Comparison of ENCODE assay signal across 11 mouse cellular contexts in the genomic region with DNA sequence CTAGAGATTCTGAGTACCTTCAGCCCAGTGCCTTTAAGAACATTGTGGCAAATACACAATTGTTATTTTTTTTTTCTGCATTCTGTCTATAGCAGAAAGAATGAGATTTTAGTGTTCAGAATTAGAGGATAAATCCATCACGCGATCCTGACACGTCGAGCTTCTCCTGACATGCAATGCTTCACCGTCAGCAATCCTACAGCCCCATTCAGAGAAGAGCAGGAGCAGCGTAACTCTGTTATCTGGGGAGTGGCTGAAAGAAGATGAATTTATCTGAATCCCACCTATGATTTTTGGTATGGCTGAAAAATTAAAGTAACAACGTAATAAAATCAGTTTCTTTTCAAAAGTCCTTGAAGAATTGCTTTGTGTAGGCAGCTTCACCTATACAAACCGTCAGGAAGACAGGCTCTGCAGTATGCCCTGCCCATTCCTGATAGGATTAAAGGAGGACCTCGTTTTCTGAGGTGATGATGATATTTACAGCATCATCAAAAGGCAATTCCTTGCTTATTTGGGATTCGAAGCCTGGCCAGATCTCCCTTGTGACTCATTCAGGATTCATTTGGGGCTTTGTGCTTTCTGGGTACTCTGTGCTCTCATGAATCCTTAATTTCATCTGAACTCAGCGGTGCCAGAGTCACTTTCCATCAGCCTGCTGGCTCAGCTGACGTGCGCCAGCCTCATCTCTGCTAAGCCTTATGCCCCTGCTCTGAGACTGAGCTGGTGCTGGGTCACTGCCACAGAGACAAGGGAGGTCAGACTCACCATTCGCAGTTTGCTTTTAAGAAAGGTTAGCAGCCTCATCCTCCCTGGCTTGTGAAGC.
A peak's percentile ranks its signal among the peaks of the same experiment; 100 is the strongest.
DNase-seq lines count a peak whose midpoint lies in the region; ATAC-seq and TF ChIP-seq lines count a peak whose summit lies in the region.
"Had no signal": no experiment of that assay in that cellular context is flagged by ENCODE, and none has a peak within 500 bp of the region (broad histone marks: within the 10 kb centered on the region; RNA-seq: fewer than 3 reads in every experiment).

No protein-coding gene starts in this region.

- no peaks in the 10 kb centered on the region for H3K36me3 ChIP-seq in hindbrain, embryonic 13.5 days
- H3K36me3 ChIP-seq in myocyte (ENCODE audit: control insufficient read depth, insufficient read depth): no peaks in the 10 kb centered on the region
- H3K36me3 ChIP-seq in liver, embryonic 12.5 days: no peaks in the 10 kb centered on the region
- H3K36me3 ChIP-seq: lung, embryonic 15.5 days; stomach, embryonic 15.5 days had no signal

- 0 out of 2 replicates have a peak, but pooled peaks cover 2% of the 10 kb centered on the region for H3K27me3 ChIP-seq in hindbrain, embryonic 13.5 days
- no peaks in the 10 kb centered on the region for H3K27me3 ChIP-seq in myocyte (ENCODE audit: control insufficient read depth, insufficient read depth, insufficient read length)
- no peaks in the 10 kb centered on the region for H3K27me3 ChIP-seq in liver, embryonic 12.5 days (replicated peaks)
- H3K27me3 ChIP-seq: lung, embryonic 15.5 days; stomach, embryonic 15.5 days had no signal

- peak; percentile 78 for ATAC-seq in frontal cortex, adult (ENCODE audit: low TSS enrichment)
- ATAC-seq in hindbrain, embryonic 13.5 days (ENCODE audit: low FRiP score): peak; percentile 41; the same call in 1 of the 2 replicates
- no peak for ATAC-seq in liver, embryonic 12.5 days
- ATAC-seq: intestine, postnatal 0 days had no signal

- no peak for DNase-seq in frontal cortex, postnatal 25 days (ENCODE audit: low spot score in 2 of 2)
- peak; percentile 39 for DNase-seq in brain, embryonic 18.5 days (ENCODE audit: low read depth, low spot score)
- no peak for DNase-seq in urinary bladder, postnatal 25 days (ENCODE audit: low spot score)
- DNase-seq in gastrocnemius, adult 18-20 months (ENCODE audit: low spot score): no peak

- peak overlapping the region; percentile 93 for H3K27ac ChIP-seq in hindbrain, embryonic 13.5 days
- H3K27ac ChIP-seq in liver, embryonic 12.5 days: no peak overlapping the region
- H3K27ac ChIP-seq: lung, embryonic 15.5 days; stomach, embryonic 15.5 days had no signal

- H3K9ac ChIP-seq in hindbrain, embryonic 13.5 days: peak overlapping the region; percentile 40; the same call in 1 of the 2 replicates
- H3K9ac ChIP-seq in liver, embryonic 12.5 days: no peak overlapping the region
- H3K9ac ChIP-seq: lung, embryonic 15.5 days; stomach, embryonic 15.5 days had no signal

- H3K79me2 ChIP-seq in myocyte (ENCODE audit: control insufficient read depth, insufficient read depth): no peaks in the 10 kb centered on the region

- peak overlapping the region; percentile 45 for H3K4me2 ChIP-seq in hindbrain, embryonic 13.5 days
- peak overlapping the region; percentile 53 for H3K4me2 ChIP-seq in myocyte (ENCODE audit: low read depth)
- no peak overlapping the region for H3K4me2 ChIP-seq in liver, embryonic 12.5 days
- H3K4me2 ChIP-seq: lung, embryonic 15.5 days; stomach, embryonic 15.5 days had no signal

- 42% methylated on average over 14 of the region's 14 CpGs for WGBS in hindbrain, embryonic 13.5 days
- WGBS in liver, embryonic 12.5 days (ENCODE audit: insufficient replicate concordance): 65% methylated on average over 14 of the region's 14 CpGs

- no peak overlapping the region for H3ac ChIP-seq in myocyte (ENCODE audit: control insufficient read depth, insufficient read length)

- no peaks in the 10 kb centered on the region for H3K9me3 ChIP-seq in hindbrain, embryonic 13.5 days
- H3K9me3 ChIP-seq in liver, embryonic 12.5 days (replicated peaks): no peaks in the 10 kb centered on the region
- H3K9me3 ChIP-seq: lung, embryonic 15.5 days; stomach, embryonic 15.5 days had no signal

- no peak for TF ChIP-seq POLR2A in myocyte (IDR thresholded peaks at IDR 0.05; ENCODE audit: insufficient read length, low read depth)

- H3K4me1 ChIP-seq in hindbrain, embryonic 13.5 days (replicated peaks): peaks cover 31% of the 10 kb centered on the region
- no peaks in the 10 kb centered on the region for H3K4me1 ChIP-seq in liver, embryonic 12.5 days
- H3K4me1 ChIP-seq: lung, embryonic 15.5 days; stomach, embryonic 15.5 days had no signal

- no peak overlapping the region for H3K4me3 ChIP-seq in hindbrain, embryonic 13.5 days
- no peak overlapping the region for H3K4me3 ChIP-seq in myocyte
- no peak overlapping the region for H3K4me3 ChIP-seq in liver, embryonic 12.5 days
- H3K4me3 ChIP-seq: lung, embryonic 15.5 days; stomach, embryonic 15.5 days had no signal

TF ChIP-seq in myocyte, 11 proteins besides CTCF, POLR2A, EP300 and RAD21:
- no peak for TF ChIP-seq TCF3 (IDR thresholded peaks at IDR 0.05; ENCODE audit: insufficient read length, low read depth)
- TF ChIP-seq SRF (IDR thresholded peaks at IDR 0.05; ENCODE audit: control insufficient read depth, insufficient read length, low read depth): no peak
TF ChIP-seq in myocyte: peak in this region for 0.
